Mouse (Mus musculus) heart, postnatal 36 days (tissue): ENCODE measurements at regions not wholly inside any gene's neighbourhood (a gene's known extent, or its start where the extent isn't known, plus 50 kb on each side); places are given as distances from the start of the nearest gene placed in this dataset.

Experiments
- DNase-seq, 2 experiments: peaks; one replicate each; pipeline ENCODE4 v3.0.0; 2021 to 2022
- intact Hi-C: fragments of 180-260 bp; cut with DNase I; formaldehyde crosslinking; loops from one replicate; pipeline ENCODE4 v1.15.1; 2025

DNA sequence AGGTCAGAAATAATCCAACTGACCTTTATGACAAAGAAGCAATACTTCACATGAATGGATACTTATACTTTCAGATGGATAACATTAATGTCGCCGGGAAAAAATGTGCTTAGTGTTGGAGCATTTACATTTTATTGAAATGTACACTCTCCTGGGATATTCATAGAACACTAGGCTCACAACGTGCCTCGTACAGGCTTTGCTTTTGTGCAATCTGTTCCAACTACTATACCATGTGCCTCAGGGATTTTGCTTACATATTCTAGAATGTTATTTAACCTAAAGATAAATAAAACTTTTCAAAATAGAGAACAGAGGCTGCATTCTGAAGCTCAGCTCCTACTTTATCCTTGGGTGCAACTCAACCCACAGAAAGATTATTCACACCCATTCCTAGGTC lies 75.8 kb upstream of the Hapln1 start:
- intact Hi-C loops: no loop called here
- no peak for DNase-seq
